Mouse (Mus musculus): ENCODE data around the gene Cma2. TPM values are rescaled to one million over a fixed set of nuclear protein-coding genes. Genes with fewer than 3 reads are reported as not detected.

The Cma2 gene
- not detected for total RNA-seq (2021)
- long read RNA-seq, experiment 1, result 0 reads
- long read RNA-seq, experiment 2, result 0 reads

GRCm38 (mm10) chr14:55950346-55951030, at the start of gene Cma2:
Gene Cma2 (plus strand): TSS chr14:55950980.
- no peak for TF ChIP-seq CTCF (conservative IDR thresholded peaks at IDR 0.05)
- no peak within 1 kb of the TSS for H3K27ac ChIP-seq
- DNase-seq (ENCODE audit: low spot score in 2 of 2), result no peak
- H3K4me3 ChIP-seq, result no peak within 1 kb of the TSS

DNA sequence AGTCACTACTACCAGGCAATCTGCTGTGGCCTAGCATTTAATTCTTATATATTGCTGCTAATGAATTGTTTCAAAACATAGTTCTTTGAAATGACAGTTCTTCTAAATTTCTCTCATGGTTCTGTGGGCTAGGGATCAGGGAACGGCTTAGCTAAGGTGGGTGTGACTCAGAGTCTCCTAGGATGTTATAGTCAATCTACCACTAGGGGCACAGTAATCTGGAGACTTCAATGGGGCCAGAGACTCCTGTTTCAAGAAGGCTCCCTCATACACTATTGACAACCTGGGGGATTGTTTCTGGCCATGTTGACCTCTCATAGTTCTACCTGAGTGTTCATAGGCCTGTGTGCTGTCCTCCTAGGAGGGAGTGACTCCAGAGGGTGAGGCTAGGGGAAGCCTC, 45.3 kb upstream of the Cma2 start:
- no peak for DNase-seq (ENCODE audit: low spot score in 2 of 2)
- H3K27ac ChIP-seq, result no peak overlapping the region
- peak; percentile 74 for TF ChIP-seq CTCF (conservative IDR thresholded peaks at IDR 0.05)
- H3K4me3 ChIP-seq, result no peak overlapping the region

DNA sequence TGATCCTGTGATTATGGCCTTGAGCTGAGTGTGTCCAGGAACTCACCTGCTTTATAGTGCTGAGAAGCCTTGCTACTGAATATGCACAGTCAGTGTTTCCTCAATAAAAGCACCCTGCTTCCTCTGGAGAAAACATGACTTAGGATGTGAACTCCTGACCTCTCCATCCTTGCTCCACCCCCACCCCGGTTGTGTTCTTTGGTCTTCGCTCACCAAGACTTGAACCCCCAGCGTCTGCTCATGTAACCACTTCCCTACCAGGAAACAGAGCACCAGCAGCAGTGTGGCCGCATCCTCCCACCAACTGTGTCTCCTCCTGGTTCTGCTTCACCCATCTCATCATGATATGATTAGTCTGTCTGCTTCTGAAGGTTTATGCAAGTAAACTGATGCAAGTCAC, 37.4 kb upstream of the Cma2 start:
- no peak overlapping the region for H3K27ac ChIP-seq
- no peak for DNase-seq (ENCODE audit: low spot score in 2 of 2)
- TF ChIP-seq CTCF (conservative IDR thresholded peaks at IDR 0.05), result no peak
- H3K4me3 ChIP-seq, result no peak overlapping the region

GRCm38 (mm10) chr14:55918240-55919082, 32.3 kb upstream of the Cma2 start:
- peak; percentile 95 for TF ChIP-seq CTCF (conservative IDR thresholded peaks at IDR 0.05)
- no peak overlapping the region for H3K4me3 ChIP-seq
- H3K27ac ChIP-seq, result no peak overlapping the region
- DNase-seq (ENCODE audit: low spot score in 2 of 2), result peak; percentile 74 to 77

DNA sequence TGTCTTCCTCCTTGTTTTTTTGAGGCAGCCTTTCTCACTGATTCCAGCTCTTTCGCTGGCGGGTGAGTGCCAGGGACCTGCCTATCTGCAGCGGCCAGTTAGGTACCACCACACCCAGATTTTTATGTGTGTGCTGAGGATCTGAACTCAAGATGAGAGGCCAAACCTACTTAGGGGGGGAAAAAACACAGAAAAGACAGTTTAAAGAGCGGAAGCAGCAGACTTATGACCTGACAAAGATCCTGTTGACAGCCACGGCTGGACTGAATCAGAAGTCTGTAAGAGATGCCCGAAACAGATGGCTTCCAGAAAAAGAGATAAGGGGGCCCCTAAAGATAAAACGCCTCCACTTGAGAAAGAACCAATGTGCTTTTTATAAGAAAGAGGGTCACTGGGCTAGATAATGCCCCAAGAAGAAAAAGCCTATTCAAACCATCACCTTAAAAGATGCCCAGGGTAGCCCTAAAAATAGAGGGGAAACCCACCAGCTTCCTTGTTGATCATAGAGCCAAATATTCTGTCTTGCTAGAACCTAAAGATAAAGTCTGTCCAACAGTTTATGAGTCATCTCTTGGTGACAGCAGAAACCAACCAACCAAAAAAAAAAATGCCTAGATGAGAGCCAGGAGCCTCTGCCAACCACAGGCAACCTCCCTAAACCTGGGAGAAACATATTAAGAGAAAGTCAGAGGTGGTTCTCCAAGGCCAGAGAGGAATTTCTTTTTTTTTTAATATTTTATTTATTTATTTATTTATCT, 28.1 kb upstream of the Cma2 start:
- Histone ChIP-seq H3K4me3 (no peak overlapping the region), H3K27ac (no peak overlapping the region)
- no peak for TF ChIP-seq CTCF (conservative IDR thresholded peaks at IDR 0.05)
- no peak for DNase-seq (ENCODE audit: low spot score in 2 of 2)

GRCm38 (mm10) chr14:55926847-55927246, 23.9 kb upstream of the Cma2 start:
- TF ChIP-seq CTCF (conservative IDR thresholded peaks at IDR 0.05), result no peak
- Histone ChIP-seq H3K4me3 (no peak overlapping the region), H3K27ac (no peak overlapping the region)
- no peak for DNase-seq (ENCODE audit: low spot score in 2 of 2)

- no peak for TF ChIP-seq CTCF (conservative IDR thresholded peaks at IDR 0.05)
- no peak for DNase-seq (ENCODE audit: low spot score in 2 of 2)
- Histone ChIP-seq H3K27ac (no peak overlapping the region), H3K4me3 (no peak overlapping the region)
These were observed 21.4 kb upstream of the Cma2 start for GRCm38 (mm10) chr14:55929263-55929997.

- no peak for TF ChIP-seq CTCF (conservative IDR thresholded peaks at IDR 0.05)
- no peak for DNase-seq (ENCODE audit: low spot score in 2 of 2)
- no peak overlapping the region for H3K27ac ChIP-seq
- H3K4me3 ChIP-seq, result no peak overlapping the region
These were observed 17.2 kb upstream of the Cma2 start for GRCm38 (mm10) chr14:55933586-55933985.

DNA sequence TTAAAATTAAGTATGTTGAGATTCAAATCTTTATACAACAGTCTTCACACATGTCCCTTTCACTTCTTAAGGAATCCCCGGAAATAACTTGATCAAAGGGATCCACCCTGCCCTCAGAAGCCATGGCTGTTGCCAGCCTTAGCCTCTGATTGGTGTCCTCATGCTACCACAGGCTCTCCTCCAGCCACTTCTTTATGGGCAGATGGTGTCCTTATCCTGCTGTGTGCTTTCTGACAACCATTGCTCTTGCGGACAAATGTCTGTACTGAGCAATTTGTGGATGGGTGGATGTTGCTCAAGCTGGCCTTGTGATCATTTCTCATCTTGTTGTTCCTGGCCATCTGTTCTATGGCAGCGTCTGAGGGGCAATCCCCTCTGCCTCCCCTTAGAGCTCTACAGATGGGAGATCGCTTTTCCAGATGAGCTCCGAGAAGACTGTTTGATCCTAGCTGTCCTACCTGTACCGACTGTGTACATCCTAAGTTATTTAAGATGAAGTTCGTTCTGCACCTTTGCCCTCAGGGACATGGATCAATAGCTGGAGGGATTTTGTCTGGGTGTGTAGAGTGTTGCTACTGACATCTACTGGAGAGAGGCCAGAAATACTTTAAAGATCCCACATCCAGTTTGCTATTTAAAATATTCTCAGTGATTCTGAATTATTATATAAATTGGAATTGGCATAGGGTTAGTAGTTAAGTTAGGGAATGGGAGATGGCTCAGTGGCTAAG, 10.5 kb upstream of the Cma2 start:
- no peak for DNase-seq (ENCODE audit: low spot score in 2 of 2)
- Histone ChIP-seq H3K4me3 (no peak overlapping the region), H3K27ac (no peak overlapping the region)
- peak; percentile 57 for TF ChIP-seq CTCF (conservative IDR thresholded peaks at IDR 0.05)

DNA sequence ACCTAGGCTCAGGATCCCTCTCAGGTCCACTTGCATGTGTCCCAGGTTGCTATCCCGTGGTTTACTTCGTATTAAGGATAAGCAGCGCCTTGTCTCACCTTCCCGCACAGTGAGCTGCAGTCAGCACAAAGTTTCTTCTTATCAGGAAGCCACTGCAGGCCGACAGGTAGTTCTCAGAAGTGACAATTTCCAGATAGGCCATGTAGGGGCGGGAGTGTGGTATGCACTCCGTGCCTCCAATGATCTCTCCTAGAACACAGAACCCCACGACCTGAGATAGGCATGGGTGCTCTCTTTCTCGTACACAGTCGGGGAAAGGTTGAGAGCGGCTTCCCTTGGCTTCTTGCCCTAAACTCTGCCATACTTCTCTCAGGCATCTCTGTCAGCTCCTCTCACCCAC, 7.2 kb upstream of the Cma2 start:
- TF ChIP-seq CTCF (conservative IDR thresholded peaks at IDR 0.05), result no peak
- Histone ChIP-seq H3K27ac (no peak overlapping the region), H3K4me3 (no peak overlapping the region)
- no peak for DNase-seq (ENCODE audit: low spot score in 2 of 2)

- Histone ChIP-seq H3K4me3 (no peak within 1 kb of the TSS), H3K27ac (no peak within 1 kb of the TSS)
- no peak for TF ChIP-seq CTCF (conservative IDR thresholded peaks at IDR 0.05)
- no peak for DNase-seq (ENCODE audit: low spot score in 2 of 2)
These were observed 6.2 kb upstream of the Cma2 start, which contains the start of gene Cma1 for GRCm38 (mm10) chr14:55944575-55944974. Gene Cma1 (minus strand): TSS chr14:55944675.
